ENCODE assay signal across 10 mouse cellular contexts in the genomic region with DNA sequence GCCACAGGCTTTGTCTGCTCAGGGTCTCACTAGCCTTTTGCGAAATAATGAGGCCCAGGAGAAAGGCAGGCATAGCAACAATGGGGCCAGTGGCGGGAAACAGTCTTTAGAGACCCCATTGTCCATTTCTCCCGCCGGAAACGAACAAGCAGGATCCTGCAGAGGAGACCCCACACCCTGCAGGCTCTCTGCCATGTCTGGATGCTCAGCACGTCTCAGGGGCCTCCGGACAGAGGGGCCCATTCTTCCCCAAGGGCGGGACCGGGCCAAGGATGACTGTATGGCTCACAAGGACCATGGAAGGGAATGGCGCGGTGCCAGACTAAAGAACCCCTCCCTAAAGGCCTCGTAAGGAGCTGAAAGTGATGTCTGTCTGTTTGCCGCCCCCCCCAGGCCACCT. TPM values are rescaled to one million over a fixed set of nuclear protein-coding genes. Genes with fewer than 3 reads are reported as not detected.
DNase-seq lines count a peak whose midpoint lies in the region; ATAC-seq and TF ChIP-seq lines count a peak whose summit lies in the region.
"Had no signal": no experiment of that assay in that cellular context is flagged by ENCODE, and none has a peak within 500 bp of the region (broad histone marks: within the 10 kb centered on the region; RNA-seq: fewer than 3 reads in every experiment).

No protein-coding gene starts in this region.

- ATAC-seq in forebrain, embryonic 16.5 days: no peak
- ATAC-seq in hindbrain, postnatal 0 days: no peak
- no peak for ATAC-seq in neural tube, embryonic 14.5 days (ENCODE audit: low read depth)

- H3K27ac ChIP-seq in forebrain, embryonic 10.5 days: peak overlapping the region; percentile 93
- H3K27ac ChIP-seq in forebrain, embryonic 16.5 days (ENCODE audit: low read length): no peak overlapping the region
- peak overlapping the region; percentile 94 for H3K27ac ChIP-seq in hindbrain, postnatal 0 days
- H3K27ac ChIP-seq in neural tube, embryonic 14.5 days (ENCODE audit: low read depth, low read length): peak overlapping the region; percentile 17; the same call in 1 of the 2 replicates

- peaks cover 77% of the 10 kb centered on the region for H3K4me1 ChIP-seq in forebrain, embryonic 10.5 days
- H3K4me1 ChIP-seq in forebrain, embryonic 16.5 days (replicated peaks; ENCODE audit: control insufficient read depth, insufficient read depth, low read length): peaks cover 49% of the 10 kb centered on the region
- peaks cover 19% of the 10 kb centered on the region; the same call in 1 of the 2 replicates for H3K4me1 ChIP-seq in hindbrain, postnatal 0 days (ENCODE audit: insufficient read depth, low read length)
- peaks cover 34% of the 10 kb centered on the region for H3K4me1 ChIP-seq in neural tube, embryonic 14.5 days (ENCODE audit: control insufficient read depth, insufficient read depth, low read length)

- TF ChIP-seq CTCF in hindbrain, postnatal 0 days (IDR thresholded peaks at IDR 0.05; ENCODE audit: low read depth): no peak

- 32% methylated on average over 13 of the region's 13 CpGs for WGBS in forebrain, embryonic 10.5 days
- WGBS in forebrain, embryonic 16.5 days: 9% methylated on average over 13 of the region's 13 CpGs
- WGBS in hindbrain, postnatal 0 days: 16% methylated on average over 13 of the region's 13 CpGs
- WGBS in neural tube, embryonic 14.5 days: 17% methylated on average over 13 of the region's 13 CpGs

- peaks cover 42% of the 10 kb centered on the region for H3K36me3 ChIP-seq in forebrain, embryonic 10.5 days (replicated peaks)
- no peaks in the 10 kb centered on the region for H3K36me3 ChIP-seq in forebrain, embryonic 16.5 days (ENCODE audit: control insufficient read depth, insufficient read depth)
- peaks cover 4% of the 10 kb centered on the region; the same call in 1 of the 2 replicates for H3K36me3 ChIP-seq in hindbrain, postnatal 0 days (ENCODE audit: insufficient read depth, low read length)
- H3K36me3 ChIP-seq in neural tube, embryonic 14.5 days (ENCODE audit: control insufficient read depth, insufficient read depth, low read length): no peaks in the 10 kb centered on the region; the same call in 1 of the 2 replicates

- H3K9ac ChIP-seq in forebrain, embryonic 16.5 days (replicated peaks; ENCODE audit: low read depth, low read length): no peak overlapping the region
- H3K9ac ChIP-seq in hindbrain, postnatal 0 days (replicated peaks; ENCODE audit: low read length): 0 out of 2 replicates have a peak overlapping the region, but pooled peaks have one; percentile 3
- no peak overlapping the region for H3K9ac ChIP-seq in neural tube, embryonic 14.5 days (replicated peaks; ENCODE audit: low read depth, low read length)
- H3K9ac ChIP-seq: liver, embryonic 13.5 days had no signal

- no peaks in the 10 kb centered on the region for H3K9me3 ChIP-seq in forebrain, embryonic 10.5 days
- H3K9me3 ChIP-seq in forebrain, embryonic 16.5 days (ENCODE audit: control insufficient read depth, low read length): no peaks in the 10 kb centered on the region
- H3K9me3 ChIP-seq in hindbrain, postnatal 0 days (ENCODE audit: low read length): no peaks in the 10 kb centered on the region
- H3K9me3 ChIP-seq in neural tube, embryonic 14.5 days (ENCODE audit: control insufficient read depth, low read length): no peaks in the 10 kb centered on the region
- H3K9me3 ChIP-seq: liver, embryonic 13.5 days had no signal

- H3K4me2 ChIP-seq in forebrain, embryonic 16.5 days (ENCODE audit: low read length): no peak overlapping the region; the same call in 1 of the 2 replicates
- H3K4me2 ChIP-seq in hindbrain, postnatal 0 days (ENCODE audit: low read depth, low read length): peak overlapping the region; percentile 75
- peak overlapping the region; percentile 69; the same call in 1 of the 2 replicates for H3K4me2 ChIP-seq in neural tube, embryonic 14.5 days (ENCODE audit: low read depth, low read length)
- H3K4me2 ChIP-seq: liver, embryonic 13.5 days had no signal

- DNase-seq in forebrain, embryonic 10.5 days (ENCODE audit: extremely low spot score, low spot score): peak; percentile 63
- DNase-seq in retina, postnatal 1 day: peak; percentile 62
- no peak for DNase-seq in retina, embryonic 14.5 days (ENCODE audit: low spot score)
- DNase-seq in hindbrain, postnatal 0 days (ENCODE audit: low spot score): peak; percentile 55
- no peak for DNase-seq in frontal cortex, postnatal 14 days (ENCODE audit: low spot score in 2 of 2)
- no peak for DNase-seq in heart, adult 8-10 months (ENCODE audit: low spot score)
- DNase-seq: liver, embryonic 13.5 days had no signal

- H3K4me3 ChIP-seq in forebrain, embryonic 10.5 days: peak overlapping the region; percentile 78
- H3K4me3 ChIP-seq in forebrain, embryonic 16.5 days (replicated peaks; ENCODE audit: low read length): no peak overlapping the region
- no peak overlapping the region for H3K4me3 ChIP-seq in hindbrain, postnatal 0 days (ENCODE audit: low read length)
- H3K4me3 ChIP-seq in neural tube, embryonic 14.5 days (ENCODE audit: low read depth, low read length): no peak overlapping the region
- H3K4me3 ChIP-seq: liver, embryonic 13.5 days had no signal

- H3K27me3 ChIP-seq in forebrain, embryonic 10.5 days (ENCODE audit: poor library complexity, severe bottlenecking): no peaks in the 10 kb centered on the region
- no peaks in the 10 kb centered on the region; the same call in 1 of the 2 replicates for H3K27me3 ChIP-seq in forebrain, embryonic 16.5 days (replicated peaks; ENCODE audit: control insufficient read depth, insufficient read depth, low read length)
- no peaks in the 10 kb centered on the region for H3K27me3 ChIP-seq in hindbrain, postnatal 0 days (ENCODE audit: insufficient read depth, low read length)
- no peaks in the 10 kb centered on the region for H3K27me3 ChIP-seq in neural tube, embryonic 14.5 days (ENCODE audit: control insufficient read depth, insufficient read depth, low read length)
- H3K27me3 ChIP-seq: liver, embryonic 13.5 days had no signal

RNA-seq across cellular contexts. Expression of a gene that starts 1.3 kb away (rescaled TPM):
- polyA plus RNA-seq in forebrain, embryonic 10.5 days (2016; fragmentation: Nextera tagmentation; extraction: Ambion mirVana): 2.4 and 4.0 TPM in 2 replicates
- 0.60 and 0.71 TPM in 2 replicates for polyA plus RNA-seq in forebrain, embryonic 16.5 days (2015; fragmentation: Nextera tagmentation; extraction: Ambion mirVana)
- total RNA-seq in hindbrain, postnatal 0 days (2014; rRNA removed): 0.31 TPM in 1 of 2 replicates, not detected in the other
- polyA plus RNA-seq in hindbrain, postnatal 0 days (2015; fragmentation: Nextera tagmentation; extraction: Ambion mirVana): 2.0 and 3.9 TPM in 2 replicates
- 0.55 TPM in 1 of 2 replicates, not detected in the other for polyA plus RNA-seq in neural tube, embryonic 14.5 days (2014; fragmentation: Nextera tagmentation; extraction: Ambion mirVana)
- total RNA-seq in heart, adult 8-10 months (2022): 1 to 10 TPM in 1 of 4 experiments, under 1 TPM in 1, not detected in 2; 0.72 to 1.8 TPM
- total RNA-seq: granulocyte monocyte progenitor cell, adult 5-6 weeks had no signal

RNA-seq across cellular contexts. Expression of a gene that starts 1.5 kb away (rescaled TPM):
- 68.4 and 79.1 TPM in 2 replicates for polyA plus RNA-seq in forebrain, embryonic 10.5 days (2016; fragmentation: Nextera tagmentation; extraction: Ambion mirVana)
- 70.7 and 76.5 TPM in 2 replicates for polyA plus RNA-seq in forebrain, embryonic 16.5 days (2015; fragmentation: Nextera tagmentation; extraction: Ambion mirVana)
- 80.6 and 101 TPM in 2 replicates for total RNA-seq in hindbrain, postnatal 0 days (2014; rRNA removed)
- 117 and 121 TPM in 2 replicates for polyA plus RNA-seq in hindbrain, postnatal 0 days (2015; fragmentation: Nextera tagmentation; extraction: Ambion mirVana)
- 79.9 and 88.4 TPM in 2 replicates for polyA plus RNA-seq in neural tube, embryonic 14.5 days (2014; fragmentation: Nextera tagmentation; extraction: Ambion mirVana)
- total RNA-seq in heart, adult 8-10 months (2022): 10 to 100 TPM; 40.7 to 49.9 (median 44.9) TPM

RNA-seq across cellular contexts. Expression of a gene that starts 2.7 kb away (rescaled TPM):
- polyA plus RNA-seq in forebrain, embryonic 10.5 days (2016; fragmentation: Nextera tagmentation; extraction: Ambion mirVana): 197 and 204 TPM in 2 replicates
- 26.8 and 34.0 TPM in 2 replicates for polyA plus RNA-seq in forebrain, embryonic 16.5 days (2015; fragmentation: Nextera tagmentation; extraction: Ambion mirVana)
- total RNA-seq in hindbrain, postnatal 0 days (2014; rRNA removed): 500 and 557 TPM in 2 replicates
- 102 and 116 TPM in 2 replicates for polyA plus RNA-seq in hindbrain, postnatal 0 days (2015; fragmentation: Nextera tagmentation; extraction: Ambion mirVana)
- 7.3 and 14.3 TPM in 2 replicates for polyA plus RNA-seq in neural tube, embryonic 14.5 days (2014; fragmentation: Nextera tagmentation; extraction: Ambion mirVana)
- 10 to 100 TPM; 58.8 to 75.3 (median 65.7) TPM for total RNA-seq in heart, adult 8-10 months (2022)

RNA-seq across cellular contexts. Expression of a gene that starts 7.8 kb away (rescaled TPM):
- 1.4 and 1.5 TPM in 2 replicates for polyA plus RNA-seq in forebrain, embryonic 10.5 days (2016; fragmentation: Nextera tagmentation; extraction: Ambion mirVana)
- polyA plus RNA-seq in forebrain, embryonic 16.5 days (2015; fragmentation: Nextera tagmentation; extraction: Ambion mirVana): 0.13 and 0.15 TPM in 2 replicates
- total RNA-seq in hindbrain, postnatal 0 days (2014; rRNA removed): 0.10 and 0.50 TPM in 2 replicates
- 1.0 and 1.2 TPM in 2 replicates for polyA plus RNA-seq in hindbrain, postnatal 0 days (2015; fragmentation: Nextera tagmentation; extraction: Ambion mirVana)
- polyA plus RNA-seq in neural tube, embryonic 14.5 days (2014; fragmentation: Nextera tagmentation; extraction: Ambion mirVana): 0.17 and 0.23 TPM in 2 replicates
- total RNA-seq in heart, adult 8-10 months (2022): under 1 TPM in 1 of 4 experiments, not detected in 3; 0.38 TPM

RNA-seq across cellular contexts. Expression of a gene that starts 8.7 kb away (rescaled TPM):
- polyA plus RNA-seq in forebrain, embryonic 10.5 days (2016; fragmentation: Nextera tagmentation; extraction: Ambion mirVana): 74.4 and 76.0 TPM in 2 replicates
- 101 and 135 TPM in 2 replicates for polyA plus RNA-seq in forebrain, embryonic 16.5 days (2015; fragmentation: Nextera tagmentation; extraction: Ambion mirVana)
- total RNA-seq in hindbrain, postnatal 0 days (2014; rRNA removed): 159 and 171 TPM in 2 replicates
- 219 and 225 TPM in 2 replicates for polyA plus RNA-seq in hindbrain, postnatal 0 days (2015; fragmentation: Nextera tagmentation; extraction: Ambion mirVana)
- 140 and 181 TPM in 2 replicates for polyA plus RNA-seq in neural tube, embryonic 14.5 days (2014; fragmentation: Nextera tagmentation; extraction: Ambion mirVana)
- total RNA-seq in heart, adult 8-10 months (2022): 10 to 100 TPM in 3 of 4 experiments, 1 to 10 TPM in 1; 8.5 to 18.4 (median 12.1) TPM

Comparison
In these comparisons a context has a peak if more than half of its experiments do, and no peak if none do; other contexts are left out.
1. DNase-seq: peak in forebrain, embryonic 10.5 days (single experiment), retina, postnatal 1 day (single experiment) and hindbrain, postnatal 0 days (single experiment); none in retina, embryonic 14.5 days (single experiment), frontal cortex, postnatal 14 days (0 of 2) and heart, adult 8-10 months (single experiment).